Mouse (Mus musculus) ovary, postnatal 36 days (tissue): ENCODE results near the gene Baz2b.

Source experiments
- DNase-seq: peaks from one replicate; pipeline ENCODE4 v3.0.0; 2022; ENCODE audit warnings: low spot score, mixed read lengths

Gene Baz2b

GRCm38 (mm10) chr2:60209703-60210651 is at the start of gene Baz2b, which contains the start of gene March7:
Baz2b (minus strand) TSS chr2:60209839.
March7 (plus strand) TSS chr2:60209887.
- peak; percentile 91 for DNase-seq

GRCm38 (mm10) chr2:60259186-60259585 is 49.5 kb upstream of the Baz2b start:
- DNase-seq = no peak

GRCm38 (mm10) chr2:60256751-60257150 is 47.1 kb upstream of the Baz2b start:
- DNase-seq = no peak

- no peak for DNase-seq
Measured at GRCm38 (mm10) chr2:60253506-60253905, 43.9 kb upstream of the Baz2b start.

- no peak for DNase-seq
Measured at GRCm38 (mm10) chr2:60252782-60253181, 43.1 kb upstream of the Baz2b start.

- DNase-seq = no peak
Measured at GRCm38 (mm10) chr2:60234506-60234905, 24.9 kb upstream of the Baz2b start.

- DNase-seq = peak; percentile 17
Measured at GRCm38 (mm10) chr2:60233147-60233546, 23.5 kb upstream of the Baz2b start.

- DNase-seq = no peak
Measured at GRCm38 (mm10) chr2:60230361-60230760, 20.7 kb upstream of the Baz2b start.

- no peak for DNase-seq
Measured at GRCm38 (mm10) chr2:60228470-60228869, 18.8 kb upstream of the Baz2b start.

- DNase-seq = no peak
Measured at GRCm38 (mm10) chr2:60223489-60223888, 13.8 kb upstream of the Baz2b start.

- DNase-seq = no peak
Measured at GRCm38 (mm10) chr2:60221954-60222353, 12.3 kb upstream of the Baz2b start.

- DNase-seq = no peak
Measured at GRCm38 (mm10) chr2:60221236-60221635, 11.6 kb upstream of the Baz2b start.

- no peak for DNase-seq
Measured at GRCm38 (mm10) chr2:60217620-60218019, 8.0 kb upstream of the Baz2b start.

- no peak for DNase-seq
Measured at GRCm38 (mm10) chr2:60216547-60217153, 7.0 kb upstream of the Baz2b start.

GRCm38 (mm10) chr2:60214683-60215082 is 5.0 kb upstream of the Baz2b start:
- DNase-seq = no peak

- no peak for DNase-seq
Measured at GRCm38 (mm10) chr2:60212488-60212887, 2.8 kb upstream of the Baz2b start.

- DNase-seq = no peak
Measured at GRCm38 (mm10) chr2:60210821-60211220, 1.2 kb upstream of the Baz2b start.

GRCm38 (mm10) chr2:60209122-60209611 is 472 bp downstream of the Baz2b start:
- DNase-seq = peak; percentile 64

- DNase-seq = no peak
Measured at GRCm38 (mm10) chr2:60205795-60206194, 3.8 kb downstream of the Baz2b start.

GRCm38 (mm10) chr2:60204162-60204561 is 5.5 kb downstream of the Baz2b start:
- DNase-seq = no peak

- no peak for DNase-seq
Measured at GRCm38 (mm10) chr2:60203733-60204132, 5.9 kb downstream of the Baz2b start.

- DNase-seq = no peak
Measured at GRCm38 (mm10) chr2:60202900-60203530, 6.6 kb downstream of the Baz2b start.

GRCm38 (mm10) chr2:60200667-60201066 is 9.0 kb downstream of the Baz2b start:
- DNase-seq = peak; percentile 62
